Mouse (Mus musculus) embryonic facial prominence, embryonic 11.5 days (tissue): ENCODE results near the gene Adamts12. TPM values are rescaled to one million over a fixed set of nuclear protein-coding genes. Genes with fewer than 3 reads are reported as not detected.

Experiments used
- ATAC-seq: fragments of 200-750 bp; cut with Nextera tagmentation; replicated peaks from 2 replicates; pipeline ENCODE4 v1.8.0; 2017; ENCODE audit warnings: low read depth; ENCODE audit not compliant: insufficient number of reproducible peaks, low FRiP score, low TSS enrichment
- DNase-seq: peaks from one replicate; pipeline ENCODE4 v3.0.0-alpha.2; 2015; ENCODE audit warnings: low spot score
- H3K27ac ChIP-seq: fragments of 300-500 bp; sonication (generic); replicated peaks from 2 replicates; pipeline ENCODE4 v1.5.1; 2014; ENCODE audit warnings: mild to moderate bottlenecking, low read depth, low read length, control low read depth
- H3K27me3 ChIP-seq: fragments of 300-500 bp; sonication (generic); 2 replicates; pipeline ENCODE4 v1.6.1; 2014; ENCODE audit warnings: mild to moderate bottlenecking, low read length, moderate library complexity, mixed read lengths; ENCODE audit not compliant: control insufficient read depth, insufficient read depth
- H3K36me3 ChIP-seq: fragments of 300-500 bp; sonication (generic); replicated peaks from 2 replicates; pipeline ENCODE4 v1.6.1; 2014; ENCODE audit warnings: low read depth, mild to moderate bottlenecking, low read length, moderate library complexity, mixed read lengths; ENCODE audit not compliant: control insufficient read depth, insufficient read depth
- H3K4me1 ChIP-seq: fragments of 300-500 bp; sonication (generic); 2 replicates; pipeline ENCODE4 v1.6.1; 2014; ENCODE audit warnings: low read length, mixed read lengths; ENCODE audit not compliant: control insufficient read depth, insufficient read depth
- H3K4me2 ChIP-seq: fragments of 300-500 bp; sonication (generic); 2 replicates; pipeline ENCODE4 v1.6.1; 2014; ENCODE audit warnings: low read depth, mild to moderate bottlenecking, control low read depth, low read length, moderate library complexity
- H3K4me3 ChIP-seq: fragments of 300-500 bp; sonication (generic); 2 replicates; pipeline ENCODE4 v1.5.1; 2014; ENCODE audit warnings: low read depth, low read length, control low read depth
- H3K9ac ChIP-seq: fragments of 300-500 bp; sonication (generic); replicated peaks from 2 replicates; pipeline ENCODE4 v1.6.1; 2014; ENCODE audit warnings: mild to moderate bottlenecking, control low read depth, low read length
- H3K9me3 ChIP-seq: fragments of 300-500 bp; sonication (generic); replicated peaks from 2 replicates; pipeline ENCODE4 v1.6.1; 2016; ENCODE audit warnings: mild to moderate bottlenecking, low read length, inconsistent platforms, mixed read lengths; ENCODE audit not compliant: control insufficient read depth
- WGBS: fragments of 180-500 bp; shearing (Covaris S2); extraction: QIAGEN DNeasy Blood & Tissue Kit; methylation state at CpG from one replicate; pipeline ENCODE4 v1.1.7; 2014; 5-methylcytosine and 5-hydroxymethylcytosine counted together
- polyA plus RNA-seq: library from polyadenylated mRNA; unstranded; fragments of >200 nt; fragmentation: Nextera tagmentation; extraction: Ambion mirVana; gene quantifications from 2 replicates; pipeline ENCODE4 v1.2.1, GENCODE M21; 2014

Gene Adamts12
- polyA plus RNA-seq, 1 experiment from 2014 or later = 1.7 TPM

- Histone ChIP-seq H3K27me3 (no peaks in the 10 kb centered on the region), H3K9me3 (no peaks in the 10 kb centered on the region), H3K4me3 (no peak overlapping the region), H3K36me3 (no peaks in the 10 kb centered on the region), H3K4me1 (no peaks in the 10 kb centered on the region), H3K27ac (no peak overlapping the region), H3K4me2 (no peak overlapping the region), H3K9ac (no peak overlapping the region)
- DNase-seq (no peak), ATAC-seq (no peak)
- 79% methylated on average over 5 of the region's 5 CpGs for WGBS
Observed at GRCm38 (mm10) chr15:11107376-11107775, 42.8 kb downstream of the Adamts12 start.

- DNase-seq (no peak), ATAC-seq (no peak)
- Histone ChIP-seq H3K27ac (no peak overlapping the region), H3K4me2 (no peak overlapping the region), H3K4me3 (no peak overlapping the region), H3K36me3 (no peaks in the 10 kb centered on the region), H3K27me3 (no peaks in the 10 kb centered on the region), H3K9me3 (no peaks in the 10 kb centered on the region), H3K9ac (no peak overlapping the region), H3K4me1 (no peaks in the 10 kb centered on the region)
- 27% methylated on average over 8 of the region's 8 CpGs for WGBS
Observed at GRCm38 (mm10) chr15:11114631-11115197, 50.1 kb downstream of the Adamts12 start.

- H3K9ac ChIP-seq = no peak overlapping the region
- ATAC-seq = no peak
Observed at GRCm38 (mm10) chr15:11116303-11116702, 51.7 kb downstream of the Adamts12 start.

GRCm38 (mm10) chr15:11116853-11117252 is 52.3 kb downstream of the Adamts12 start:
- Histone ChIP-seq H3K9ac (no peak overlapping the region), H3K4me3 (no peak overlapping the region), H3K27ac (no peak overlapping the region), H3K4me1 (no peaks in the 10 kb centered on the region), H3K4me2 (no peak overlapping the region), H3K27me3 (no peaks in the 10 kb centered on the region), H3K36me3 (no peaks in the 10 kb centered on the region), H3K9me3 (no peaks in the 10 kb centered on the region)
- DNase-seq (no peak), ATAC-seq (no peak)
- WGBS = 56% methylated on average over 3 of the region's 3 CpGs

More at GRCm38 (mm10) chr15:11116303-11116702, 51.7 kb downstream of the Adamts12 start:
- DNase-seq = no peak
- WGBS = 69% methylated on average over 2 of the region's 2 CpGs
- Histone ChIP-seq H3K4me1 (no peaks in the 10 kb centered on the region), H3K9me3 (no peaks in the 10 kb centered on the region), H3K4me3 (no peak overlapping the region), H3K36me3 (no peaks in the 10 kb centered on the region), H3K27me3 (no peaks in the 10 kb centered on the region), H3K4me2 (no peak overlapping the region), H3K27ac (no peak overlapping the region)

- no peak overlapping the region for H3K4me2 ChIP-seq
- no peaks in the 10 kb centered on the region for H3K36me3 ChIP-seq
- H3K9ac ChIP-seq = no peak overlapping the region
- no peak for DNase-seq
- ATAC-seq = no peak
- H3K4me3 ChIP-seq = no peak overlapping the region
- H3K4me1 ChIP-seq = no peaks in the 10 kb centered on the region
- H3K27me3 ChIP-seq = no peaks in the 10 kb centered on the region
- H3K9me3 ChIP-seq = no peaks in the 10 kb centered on the region
- no peak overlapping the region for H3K27ac ChIP-seq
Observed at GRCm38 (mm10) chr15:11118371-11118770, 53.8 kb downstream of the Adamts12 start.

GRCm38 (mm10) chr15:11121721-11122120 is 57.1 kb downstream of the Adamts12 start:
- no peak for ATAC-seq
- no peaks in the 10 kb centered on the region for H3K4me1 ChIP-seq
- 57% methylated on average over 1 of the region's 1 CpGs for WGBS

GRCm38 (mm10) chr15:11125361-11125760 is 60.8 kb downstream of the Adamts12 start:
- Histone ChIP-seq H3K4me3 (no peak overlapping the region), H3K9ac (no peak overlapping the region), H3K9me3 (no peaks in the 10 kb centered on the region), H3K27me3 (no peaks in the 10 kb centered on the region), H3K4me2 (no peak overlapping the region), H3K36me3 (no peaks in the 10 kb centered on the region), H3K27ac (no peak overlapping the region), H3K4me1 (no peaks in the 10 kb centered on the region)
- DNase-seq (no peak), ATAC-seq (no peak)

More at GRCm38 (mm10) chr15:11121721-11122120, 57.1 kb downstream of the Adamts12 start:
- H3K4me2 ChIP-seq = no peak overlapping the region
- no peak overlapping the region for H3K9ac ChIP-seq
- no peak overlapping the region for H3K4me3 ChIP-seq
- DNase-seq = no peak
- H3K27me3 ChIP-seq = no peaks in the 10 kb centered on the region
- no peaks in the 10 kb centered on the region for H3K9me3 ChIP-seq
- H3K27ac ChIP-seq = no peak overlapping the region
- no peaks in the 10 kb centered on the region for H3K36me3 ChIP-seq

- H3K4me3 ChIP-seq = no peak overlapping the region
Observed at GRCm38 (mm10) chr15:11128457-11128856, 63.9 kb downstream of the Adamts12 start.

More at GRCm38 (mm10) chr15:11128457-11128856, 63.9 kb downstream of the Adamts12 start:
- H3K9me3 ChIP-seq = no peaks in the 10 kb centered on the region
- no peaks in the 10 kb centered on the region for H3K27me3 ChIP-seq
- ATAC-seq = no peak
- no peak overlapping the region for H3K4me2 ChIP-seq
- no peaks in the 10 kb centered on the region for H3K4me1 ChIP-seq
- H3K27ac ChIP-seq = no peak overlapping the region
- no peak overlapping the region for H3K9ac ChIP-seq
- DNase-seq = no peak
- WGBS = 49% methylated on average over 6 of the region's 6 CpGs
- H3K36me3 ChIP-seq = no peaks in the 10 kb centered on the region
